Mouse (Mus musculus): ENCODE data around the gene Pilrb1.

Pilrb1 gene

DNA sequence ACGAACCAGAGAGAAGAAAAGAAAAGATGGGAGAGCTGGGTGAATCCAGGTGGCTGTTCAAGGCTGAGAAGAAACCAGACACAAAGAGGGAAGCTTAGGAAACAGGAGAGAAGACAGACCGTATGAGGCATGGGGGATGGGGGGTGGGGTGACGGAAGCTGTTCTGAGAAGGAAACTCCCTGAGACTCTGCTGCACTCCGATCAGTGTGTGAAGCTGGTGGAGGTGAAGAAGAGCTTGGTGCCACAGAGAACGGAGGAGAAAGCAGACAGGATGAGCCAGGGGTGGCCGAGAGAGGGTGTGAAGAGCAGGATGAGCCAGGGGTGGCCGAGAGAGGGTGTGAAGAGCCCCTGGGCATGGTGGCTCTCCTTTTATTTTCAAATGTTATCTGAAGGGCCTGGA lies 31.5 kb downstream of the Pilrb1 start:
- no peak for DNase-seq

DNA sequence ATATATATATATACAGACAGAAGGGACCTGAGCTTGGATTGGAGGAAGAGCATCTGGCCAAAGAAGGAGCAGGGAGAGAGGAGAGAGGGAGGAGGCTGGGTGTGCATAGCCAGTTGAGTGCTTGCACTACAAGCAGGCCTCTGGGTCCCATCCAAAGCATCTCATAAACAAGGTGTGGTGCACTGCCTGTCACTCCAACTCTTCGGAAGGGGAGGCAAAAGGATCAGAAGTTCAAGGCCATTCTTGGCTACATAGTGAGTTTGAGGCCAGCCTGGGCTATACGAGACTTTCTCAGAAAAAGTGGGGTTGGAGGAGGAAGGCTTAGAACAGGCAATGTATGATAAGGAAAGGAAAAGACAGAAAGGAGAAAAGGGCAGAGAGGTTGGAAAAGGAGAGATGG lies 31.9 kb downstream of the Pilrb1 start:
- no peak for DNase-seq

DNA sequence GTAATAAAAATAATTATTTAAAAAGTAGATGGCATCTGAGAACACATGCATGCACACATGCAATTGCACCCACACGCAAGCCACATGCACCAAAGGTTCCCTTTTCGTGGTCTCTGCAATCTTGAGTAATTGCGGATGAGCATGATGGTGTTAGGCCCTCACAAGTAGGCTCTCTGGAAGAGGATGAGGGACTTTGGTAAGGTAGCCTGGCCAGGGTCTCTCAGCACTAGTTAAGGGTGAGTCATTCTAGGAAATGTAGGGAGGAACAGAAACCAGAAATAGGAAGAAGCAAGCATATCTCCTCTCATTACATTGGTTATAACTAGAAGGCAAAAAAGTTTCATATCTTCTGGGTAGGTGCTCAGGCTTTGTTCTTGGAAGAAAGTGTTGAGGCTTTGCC lies 32.9 kb downstream of the Pilrb1 start:
- no peak for DNase-seq

DNA sequence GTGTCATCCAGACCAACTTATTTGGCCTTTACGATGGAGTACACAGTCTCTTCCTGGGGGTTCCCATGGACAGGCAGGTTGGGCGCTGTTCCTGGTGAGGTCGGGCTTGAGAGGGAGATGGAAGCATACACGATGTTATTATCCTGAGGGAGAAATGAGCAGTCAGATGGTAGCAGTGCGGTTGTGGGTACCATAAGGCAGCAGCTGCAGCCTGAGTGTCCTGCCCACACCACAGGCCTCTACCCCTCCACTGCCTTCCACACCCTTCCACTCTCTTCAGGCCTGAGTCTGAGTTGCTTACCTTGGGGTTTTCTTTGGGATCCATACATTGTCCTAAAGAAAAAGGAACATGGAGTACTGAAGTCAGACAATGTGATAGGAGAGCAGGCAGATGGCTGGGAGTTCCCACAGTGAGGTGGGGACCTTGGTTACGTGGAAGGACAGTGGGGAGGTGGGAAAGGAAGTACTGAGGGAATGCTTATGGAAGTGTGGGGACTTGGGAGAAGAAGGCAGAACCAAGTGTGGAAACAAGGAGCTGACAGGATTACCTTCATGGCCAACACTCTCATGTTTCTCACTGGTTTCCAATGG lies 34.4 kb downstream of the Pilrb1 start:
- DNase-seq, result no peak

DNA sequence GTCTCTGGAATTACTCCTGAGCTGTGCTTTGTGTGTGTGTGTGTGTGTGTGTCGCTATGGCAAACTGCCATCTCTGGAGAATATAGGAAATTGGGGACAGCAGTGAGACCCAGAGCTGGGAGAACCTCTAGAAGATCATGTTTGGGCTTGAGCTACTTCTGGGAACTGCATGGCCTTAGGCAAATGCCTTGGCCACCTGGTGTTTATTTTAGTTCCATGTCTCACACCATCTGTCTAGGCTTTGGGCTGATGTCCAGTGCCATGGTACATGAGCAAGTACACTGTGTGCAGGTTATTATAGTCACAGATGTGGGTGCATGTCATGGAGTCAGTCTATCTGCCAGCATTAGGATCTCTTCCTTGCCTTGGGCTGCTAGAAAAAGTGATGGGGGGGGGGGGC lies 35.3 kb downstream of the Pilrb1 start:
- peak; percentile 29 for DNase-seq

DNA sequence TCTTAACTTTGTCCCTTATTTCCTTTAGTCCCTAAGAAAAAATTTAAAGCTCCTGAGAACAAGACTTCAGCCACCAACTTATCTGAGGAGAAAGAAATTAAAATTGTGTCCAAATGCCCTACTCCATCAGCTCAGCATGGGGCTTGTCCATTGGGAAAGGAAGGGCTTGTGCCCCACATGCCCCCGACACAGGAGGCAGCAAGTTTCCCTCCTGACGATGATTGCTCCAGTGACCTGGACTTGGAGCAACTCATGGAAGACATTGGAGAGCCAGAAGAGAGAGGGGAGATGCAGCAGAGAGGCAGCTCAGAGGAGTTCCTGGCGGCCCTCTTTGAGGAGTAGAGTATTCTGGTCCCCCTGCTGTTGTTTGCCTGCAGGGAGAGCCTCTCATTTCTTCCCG lies 35.8 kb downstream of the Pilrb1 start:
- no peak for DNase-seq

DNA sequence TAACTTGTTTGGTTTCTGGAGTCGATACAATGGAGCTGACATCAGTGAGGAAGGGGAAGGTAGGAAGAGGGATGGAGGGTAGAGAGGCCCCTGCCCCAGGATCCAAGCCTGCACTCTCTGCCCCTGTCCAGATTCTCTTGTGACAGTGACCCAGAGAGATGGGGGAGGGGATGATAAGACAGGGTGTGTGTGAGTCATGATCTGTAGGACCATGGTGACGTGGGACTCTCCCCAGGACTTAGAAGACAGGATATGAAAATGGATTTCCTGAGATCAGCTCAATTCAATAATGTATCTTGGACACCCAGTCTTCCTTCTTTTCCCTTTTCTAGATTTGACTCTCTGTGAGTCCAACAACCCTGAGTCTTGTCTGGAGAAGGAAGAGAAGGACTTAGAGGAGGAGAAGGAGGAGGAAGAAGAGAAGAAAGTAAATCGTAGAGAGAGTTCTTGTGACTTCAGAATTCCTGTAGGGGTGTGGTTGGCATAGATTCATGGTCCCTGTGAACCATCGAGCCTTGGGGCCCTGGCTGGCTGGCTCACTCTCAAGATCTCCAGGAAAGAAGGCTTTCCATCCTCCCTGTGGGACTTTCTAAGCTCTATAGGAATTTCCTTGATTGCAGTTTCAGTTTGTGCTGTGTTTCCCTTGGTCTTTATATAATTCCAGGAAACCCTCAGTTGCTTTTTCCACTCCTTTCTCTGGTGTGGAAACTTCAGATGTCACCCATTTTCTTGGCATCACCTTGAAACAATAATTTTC lies 40.3 kb downstream of the Pilrb1 start:
- DNase-seq, result no peak

DNA sequence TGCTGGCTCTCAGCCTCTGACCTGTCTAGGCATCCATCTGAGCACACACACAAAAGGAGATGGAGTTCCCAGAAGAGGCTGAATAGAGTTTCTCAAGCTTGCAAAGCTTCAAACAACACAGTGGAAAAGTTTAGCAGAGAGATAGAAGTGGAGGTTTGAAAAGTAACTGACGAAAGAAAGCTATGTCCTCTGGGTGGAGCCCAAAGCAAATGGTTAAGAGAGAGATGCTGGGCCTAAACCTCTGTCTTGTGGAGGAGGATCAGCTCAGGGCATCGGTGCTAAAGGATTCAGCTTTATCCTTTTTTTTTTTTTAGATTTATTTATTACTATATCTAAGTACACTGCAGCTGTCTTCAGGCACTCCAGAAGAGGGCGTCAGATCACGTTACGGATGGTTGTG lies 49.6 kb downstream of the Pilrb1 start:
- no peak for DNase-seq

DNA sequence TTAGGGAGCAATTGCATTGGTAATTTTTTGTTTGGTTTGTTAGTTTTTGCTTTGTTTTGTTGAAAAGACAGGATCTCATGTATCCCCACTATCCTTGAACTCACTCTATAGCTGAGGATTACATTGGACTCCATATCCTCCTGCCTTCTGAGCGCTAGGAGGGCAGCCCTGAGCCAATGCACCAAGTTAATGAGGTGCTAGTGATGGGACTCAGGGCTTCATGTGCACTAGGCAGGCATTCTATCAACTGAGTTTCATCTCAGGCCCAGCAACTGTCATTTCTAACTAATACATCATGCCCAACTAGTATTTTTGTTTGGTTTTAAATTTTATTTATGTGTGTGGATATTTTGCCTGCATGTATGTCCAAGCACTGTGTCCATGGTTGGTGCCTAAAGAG lies 51.7 kb downstream of the Pilrb1 start:
- no peak for DNase-seq

Data from cerebellum, adult 9-11 months (tissue).